Mouse (Mus musculus): ENCODE measurements around the gene Tiam1.

Gene Tiam1

GRCm38 (mm10) chr16:89872011-89872942, 271.3 kb downstream of the Tiam1 start:
- no peak for DNase-seq

GRCm38 (mm10) chr16:89871382-89871781, 272.2 kb downstream of the Tiam1 start:
- DNase-seq, result no peak

GRCm38 (mm10) chr16:89870059-89870458, 273.5 kb downstream of the Tiam1 start:
- DNase-seq, result no peak

- no peak for DNase-seq
Measured at GRCm38 (mm10) chr16:89868502-89868901, 275.1 kb downstream of the Tiam1 start.

- DNase-seq, result no peak
Measured at GRCm38 (mm10) chr16:89867212-89867829, 276.2 kb downstream of the Tiam1 start.

GRCm38 (mm10) chr16:89865136-89865535, 278.4 kb downstream of the Tiam1 start:
- no peak for DNase-seq

GRCm38 (mm10) chr16:89864710-89865109, 278.9 kb downstream of the Tiam1 start:
- DNase-seq, result no peak

- no peak for DNase-seq
Measured at GRCm38 (mm10) chr16:89863264-89863663, 280.3 kb downstream of the Tiam1 start.

- no peak for DNase-seq
Measured at GRCm38 (mm10) chr16:89861531-89861930, 282.0 kb downstream of the Tiam1 start.

- no peak for DNase-seq
Measured at GRCm38 (mm10) chr16:89860708-89861107, 282.9 kb downstream of the Tiam1 start.

- no peak for DNase-seq
Measured at GRCm38 (mm10) chr16:89857666-89858065, 285.9 kb downstream of the Tiam1 start.

- no peak for DNase-seq
Measured at GRCm38 (mm10) chr16:89854731-89855130, 288.8 kb downstream of the Tiam1 start.

- DNase-seq, result no peak
Measured at GRCm38 (mm10) chr16:89851333-89851732, 292.2 kb downstream of the Tiam1 start.

GRCm38 (mm10) chr16:89848651-89849597, 294.6 kb downstream of the Tiam1 start:
- no peak for DNase-seq

- no peak for DNase-seq
Measured at GRCm38 (mm10) chr16:89848179-89848578, 295.4 kb downstream of the Tiam1 start.

GRCm38 (mm10) chr16:89845461-89845860, 298.1 kb downstream of the Tiam1 start:
- no peak for DNase-seq

GRCm38 (mm10) chr16:89844580-89844979, 299.0 kb downstream of the Tiam1 start:
- peak; percentile 13 for DNase-seq

GRCm38 (mm10) chr16:89841894-89842293, 301.7 kb downstream of the Tiam1 start:
- no peak for DNase-seq

- DNase-seq, result no peak
Measured at GRCm38 (mm10) chr16:89840361-89840760, 303.2 kb downstream of the Tiam1 start.

- DNase-seq, result no peak
Measured at GRCm38 (mm10) chr16:89839829-89840228, 303.7 kb downstream of the Tiam1 start.

- DNase-seq, result no peak
Measured at GRCm38 (mm10) chr16:89837096-89837495, 306.5 kb downstream of the Tiam1 start.

GRCm38 (mm10) chr16:89835551-89835950, 308.0 kb downstream of the Tiam1 start:
- DNase-seq, result no peak

GRCm38 (mm10) chr16:89833011-89833410, 310.6 kb downstream of the Tiam1 start:
- no peak for DNase-seq

Measured in kidney, adult 11 months (tissue).